Mouse (Mus musculus): ENCODE data around the gene Lrrc73. TPM values are rescaled to one million over a fixed set of nuclear protein-coding genes. Genes with fewer than 3 reads are reported as not detected.

Lrrc73 gene
- polyA plus RNA-seq, 1 experiment from 2014 or later: 0.46 TPM

DNA sequence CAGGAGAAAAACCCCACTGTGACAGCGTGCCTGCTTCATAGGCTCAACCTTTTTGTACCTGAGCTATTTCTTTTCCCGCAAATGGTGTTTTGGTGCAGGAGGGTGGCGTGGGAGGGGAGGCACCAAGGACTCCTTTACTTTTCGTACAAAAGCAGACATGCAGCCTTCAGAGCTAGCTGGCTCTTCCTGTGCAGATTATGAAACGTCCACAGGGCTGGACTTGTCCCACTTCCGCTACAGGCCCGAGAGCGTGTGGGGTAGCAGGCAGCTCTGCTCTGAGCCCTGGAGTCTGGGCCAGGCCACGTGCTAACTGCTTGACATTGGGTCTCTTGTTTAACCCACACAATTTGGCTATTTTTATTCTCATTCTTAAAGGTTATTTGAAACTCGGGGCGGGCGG, 48.6 kb downstream of the Lrrc73 start:
- H3K4me3 ChIP-seq (replicated peaks): no peak overlapping the region
- H3K9ac ChIP-seq: no peak overlapping the region
- H3K9me3 ChIP-seq: no peaks in the 10 kb centered on the region
- H3K36me3 ChIP-seq: no peaks in the 10 kb centered on the region
- 81% methylated on average over 12 of the region's 12 CpGs for WGBS
- peaks cover 22% of the 10 kb centered on the region for H3K27me3 ChIP-seq (replicated peaks)
- no peak overlapping the region for H3K27ac ChIP-seq
- H3K4me2 ChIP-seq (replicated peaks): no peak overlapping the region
- H3K4me1 ChIP-seq (replicated peaks): peaks cover 16% of the 10 kb centered on the region
- no peak for ATAC-seq

- Histone ChIP-seq H3K36me3 (no peaks in the 10 kb centered on the region), H3K27me3 (replicated peaks) (peaks cover 5% of the 10 kb centered on the region), H3K4me1 (replicated peaks) (no peaks in the 10 kb centered on the region), H3K4me2 (replicated peaks) (no peak overlapping the region), H3K27ac (no peak overlapping the region), H3K4me3 (replicated peaks) (no peak overlapping the region), H3K9ac (no peak overlapping the region), H3K9me3 (no peaks in the 10 kb centered on the region)
- no peak for ATAC-seq
- 91% methylated on average over 9 of the region's 9 CpGs for WGBS
These were observed 50.9 kb downstream of the Lrrc73 start for GRCm38 (mm10) chr17:46304184-46304583.

MicroRNA genes within 50 kb of the gene (microRNA counts, 519-probe panel; counts per million panel counts)
- microRNA mmu-miR-693-3p (97.1 counts per million, percentile 29 among the panel's probes with 10 or more counts), microRNA mmu-miR-693-5p (97.1 counts per million, percentile 29 among the panel's probes with 10 or more counts)

Other genes with a start within 250 kb of the Lrrc73 start
- gene Vegfa, start 221.2 kb upstream of the Lrrc73 start, polyA plus RNA-seq (2015; fragmentation: Nextera tagmentation; extraction: Ambion mirVana): 3.6 and 4.7 TPM in 2 replicates
- gene Mrps18a, start 142.5 kb upstream of the Lrrc73 start, polyA plus RNA-seq (2015; fragmentation: Nextera tagmentation; extraction: Ambion mirVana): 153 and 158 TPM in 2 replicates
- gene Rsph9, start 109.3 kb upstream of the Lrrc73 start, polyA plus RNA-seq (2015; fragmentation: Nextera tagmentation; extraction: Ambion mirVana): 8.1 and 8.6 TPM in 2 replicates
- 33.8 and 36.3 TPM in 2 replicates for gene Mad2l1bp, start 100.0 kb upstream of the Lrrc73 start, polyA plus RNA-seq (2015; fragmentation: Nextera tagmentation; extraction: Ambion mirVana)
- 25.1 and 32.4 TPM in 2 replicates for gene Gtpbp2, start 92.5 kb upstream of the Lrrc73 start, polyA plus RNA-seq (2015; fragmentation: Nextera tagmentation; extraction: Ambion mirVana)
- 13.4 and 14.8 TPM in 2 replicates for gene Polh, start 50.9 kb upstream of the Lrrc73 start, polyA plus RNA-seq (2015; fragmentation: Nextera tagmentation; extraction: Ambion mirVana)
- gene Xpo5, start 50.7 kb upstream of the Lrrc73 start, polyA plus RNA-seq (2015; fragmentation: Nextera tagmentation; extraction: Ambion mirVana): 31.6 and 31.9 TPM in 2 replicates
- gene Polr1c, start 5.5 kb upstream of the Lrrc73 start, polyA plus RNA-seq (2015; fragmentation: Nextera tagmentation; extraction: Ambion mirVana): 75.3 and 75.8 TPM in 2 replicates
- 86.8 and 111 TPM in 2 replicates for gene Yipf3, start 5.5 kb upstream of the Lrrc73 start, polyA plus RNA-seq (2015; fragmentation: Nextera tagmentation; extraction: Ambion mirVana)
- 28.6 and 29.6 TPM in 2 replicates for gene Tjap1, start 29.5 kb downstream of the Lrrc73 start, polyA plus RNA-seq (2015; fragmentation: Nextera tagmentation; extraction: Ambion mirVana)
- gene Dlk2, start 43.9 kb downstream of the Lrrc73 start, polyA plus RNA-seq (2015; fragmentation: Nextera tagmentation; extraction: Ambion mirVana): 0.64 and 0.77 TPM in 2 replicates
- 6.3 and 7.4 TPM in 2 replicates for gene Abcc10, start 74.8 kb downstream of the Lrrc73 start, polyA plus RNA-seq (2015; fragmentation: Nextera tagmentation; extraction: Ambion mirVana)
- 6.6 and 7.1 TPM in 2 replicates for gene Zfp318, start 130.2 kb downstream of the Lrrc73 start, polyA plus RNA-seq (2015; fragmentation: Nextera tagmentation; extraction: Ambion mirVana)
- 0.92 TPM in 1 of 2 replicates, not detected in the other for gene Crip3, start 175.4 kb downstream of the Lrrc73 start, polyA plus RNA-seq (2015; fragmentation: Nextera tagmentation; extraction: Ambion mirVana)
- not detected in 2 replicates for gene Slc22a7, start 184.9 kb downstream of the Lrrc73 start, polyA plus RNA-seq (2015; fragmentation: Nextera tagmentation; extraction: Ambion mirVana)
- 0.24 and 0.26 TPM in 2 replicates for gene Ttbk1, start 234.1 kb downstream of the Lrrc73 start, polyA plus RNA-seq (2015; fragmentation: Nextera tagmentation; extraction: Ambion mirVana)
- gene Dnph1, start 243.2 kb downstream of the Lrrc73 start, polyA plus RNA-seq (2015; fragmentation: Nextera tagmentation; extraction: Ambion mirVana): 48.7 and 48.9 TPM in 2 replicates